Mouse (Mus musculus) CH12.LX (cell line): ENCODE data around the gene Mob3b. TPM values are rescaled to one million over a fixed set of nuclear protein-coding genes. Genes with fewer than 3 reads are reported as not detected.

ENCODE experiments used
- DNase-seq: peaks from one replicate; pipeline ENCODE4 v3.0.0-alpha.2; 2013; ENCODE audit errors: extremely low read depth
- H3K27ac ChIP-seq: 2 replicates; pipeline ENCODE4 v1.5.1; 2012; ENCODE audit warnings: low read depth, mild to moderate bottlenecking, control low read depth, moderate library complexity; ENCODE audit not compliant: insufficient read depth
- H3K27me3 ChIP-seq: replicated peaks from 2 replicates; pipeline ENCODE3; 2012; ENCODE audit warnings: inconsistent platforms
- H3K36me3 ChIP-seq, 2 experiments: replicated peaks in 1 of 2; 2 replicates each; pipeline versions ENCODE3 to v1.6.1; 2012; ENCODE audit warnings: inconsistent platforms in 1 of 2, low read length in 1 of 2, mild to moderate bottlenecking in 1 of 2, mixed read lengths in 1 of 2, moderate library complexity in 1 of 2; ENCODE audit not compliant: control insufficient read depth in 1 of 2, insufficient read depth in 1 of 2
- H3K4me1 ChIP-seq, 2 experiments: 2 replicates each; pipeline ENCODE4 v1.6.1; 2012; ENCODE audit warnings: inconsistent platforms in 1 of 2, moderate library complexity in 1 of 2; ENCODE audit not compliant: insufficient read depth in 2 of 2, control insufficient read depth in 1 of 2
- H3K4me2 ChIP-seq: 2 replicates; pipeline ENCODE4 v1.6.1; 2012; ENCODE audit warnings: low read depth, mild to moderate bottlenecking, control low read depth; ENCODE audit not compliant: poor library complexity, insufficient read depth, severe bottlenecking
- H3K4me3 ChIP-seq, 3 experiments: fragments of 150-350 bp in 1 of 3; sonication (generic) in 1 of 3; replicated peaks in 1 of 3; 2 replicates each; pipeline versions ENCODE3 to v1.5.1; 2011 to 2012; ENCODE audit warnings: low read depth in 2 of 3, low read length in 2 of 3, mild to moderate bottlenecking in 2 of 3, moderate library complexity in 2 of 3, control low read depth in 1 of 3, improper control_type of control experiment in 1 of 3, inconsistent platforms in 1 of 3, mixed read lengths in 1 of 3; ENCODE audit not compliant: poor library complexity in 1 of 3
- H3K79me2 ChIP-seq: replicated peaks from 2 replicates; pipeline ENCODE4 v1.6.1; 2012; ENCODE audit warnings: mild to moderate bottlenecking, moderate library complexity; ENCODE audit not compliant: control insufficient read depth, poor library complexity, insufficient read depth, severe bottlenecking; ENCODE audit errors: extremely low read depth
- H3K9ac ChIP-seq: 2 replicates; pipeline ENCODE4 v1.6.1; 2012; ENCODE audit warnings: low read depth, mild to moderate bottlenecking, control low read depth, moderate library complexity; ENCODE audit not compliant: insufficient read depth
- H3K9me3 ChIP-seq: replicated peaks from 2 replicates; pipeline ENCODE3; 2012; ENCODE audit warnings: low read length, inconsistent platforms, mixed read lengths
- BHLHE40 ChIP-seq: IDR thresholded peaks from 2 replicates; pipeline ENCODE4 v1.6.1; 2011; ENCODE audit warnings: mild to moderate bottlenecking, low read depth, low read length, improper control_type of control experiment
- CHD1 ChIP-seq: IDR thresholded peaks from 2 replicates; pipeline ENCODE4 v1.6.1; 2012; ENCODE audit warnings: low read depth, low read length, improper control_type of control experiment, inconsistent platforms
- CHD2 ChIP-seq: IDR thresholded peaks from 2 replicates; pipeline ENCODE4 v1.6.1; 2011; ENCODE audit warnings: low read length, improper control_type of control experiment
- E2F4 ChIP-seq: IDR thresholded peaks from 2 replicates; pipeline ENCODE4 v1.6.1; 2011; ENCODE audit warnings: low read depth, low read length, improper control_type of control experiment; ENCODE audit not compliant: insufficient replicate concordance
- ELF1 ChIP-seq: IDR thresholded peaks from 2 replicates; pipeline ENCODE4 v1.6.1; 2014; ENCODE audit warnings: low read depth, mild to moderate bottlenecking, inconsistent platforms, low read length, improper control_type of control experiment
- EP300 ChIP-seq: IDR thresholded peaks from 2 replicates; pipeline ENCODE4 v1.6.1; 2011; ENCODE audit warnings: low read length, improper control_type of control experiment
- HCFC1 ChIP-seq: IDR thresholded peaks from 2 replicates; pipeline ENCODE4 v1.6.1; 2012; ENCODE audit warnings: low read depth, mild to moderate bottlenecking, inconsistent platforms, low read length, improper control_type of control experiment
- IRF4 ChIP-seq: IDR thresholded peaks from 2 replicates; pipeline ENCODE4 v1.6.1; 2014; ENCODE audit warnings: low read depth, mild to moderate bottlenecking, inconsistent platforms, low read length, improper control_type of control experiment
- JUN ChIP-seq: IDR thresholded peaks from 2 replicates; pipeline ENCODE4 v1.6.1; 2011; ENCODE audit warnings: low read depth, mild to moderate bottlenecking, low read length, improper control_type of control experiment, moderate library complexity; ENCODE audit not compliant: insufficient read depth
- KAT2A ChIP-seq: IDR thresholded peaks from 2 replicates; pipeline ENCODE4 v1.6.1; 2012; ENCODE audit warnings: low read length, improper control_type of control experiment, inconsistent platforms; ENCODE audit not compliant: insufficient replicate concordance
- MAX ChIP-seq: IDR thresholded peaks from 2 replicates; pipeline ENCODE4 v1.6.1; 2011; ENCODE audit warnings: low read length, improper control_type of control experiment
- MAZ ChIP-seq: IDR thresholded peaks from 2 replicates; pipeline ENCODE4 v1.6.1; 2012; ENCODE audit warnings: low read depth, mild to moderate bottlenecking, inconsistent platforms, low read length, improper control_type of control experiment, moderate library complexity
- MEF2A ChIP-seq: IDR thresholded peaks from 2 replicates; pipeline ENCODE4 v1.6.1; 2014; ENCODE audit warnings: low read depth, mild to moderate bottlenecking, inconsistent platforms, low read length, improper control_type of control experiment, borderline replicate concordance
- MXI1 ChIP-seq: IDR thresholded peaks from 2 replicates; pipeline ENCODE4 v1.6.1; 2011; ENCODE audit warnings: mild to moderate bottlenecking, low read depth, low read length, improper control_type of control experiment
- MYC ChIP-seq: IDR thresholded peaks from 2 replicates; pipeline ENCODE4 v1.6.1; 2011; ENCODE audit warnings: low read depth, mild to moderate bottlenecking, improper control_type of control experiment, low read length
- NRF1 ChIP-seq: IDR thresholded peaks from 2 replicates; pipeline ENCODE4 v1.6.1; 2014; ENCODE audit warnings: low read depth, mild to moderate bottlenecking, inconsistent platforms, low read length, improper control_type of control experiment, moderate library complexity
- PAX5 ChIP-seq: IDR thresholded peaks from 2 replicates; pipeline ENCODE4 v1.6.1; 2012; ENCODE audit warnings: low read length, inconsistent platforms, mixed read lengths
- POLR2A ChIP-seq: IDR thresholded peaks from 2 replicates; pipeline ENCODE4 v1.6.1; 2011; ENCODE audit warnings: low read depth, mild to moderate bottlenecking, improper control_type of control experiment, low read length
- POLR2AphosphoS2 ChIP-seq: IDR thresholded peaks from 2 replicates; pipeline ENCODE4 v1.6.1; 2011; ENCODE audit warnings: low read depth, low read length, improper control_type of control experiment
- RAD21 ChIP-seq: IDR thresholded peaks from 2 replicates; pipeline ENCODE4 v1.6.1; 2011; ENCODE audit warnings: low read depth, mild to moderate bottlenecking, low read length, improper control_type of control experiment, moderate library complexity
- SMC3 ChIP-seq: IDR thresholded peaks from 2 replicates; pipeline ENCODE4 v1.6.1; 2011; ENCODE audit warnings: low read depth, low read length, improper control_type of control experiment
- TBP ChIP-seq: conservative IDR thresholded peaks from 2 replicates; pipeline ENCODE4 v1.6.1; 2011; ENCODE audit warnings: low read depth, low read length, improper control_type of control experiment
- UBTF ChIP-seq: IDR thresholded peaks from 2 replicates; pipeline ENCODE4 v1.6.1; 2012; ENCODE audit warnings: low read depth, mild to moderate bottlenecking, inconsistent platforms, low read length, improper control_type of control experiment, moderate library complexity
- USF2 ChIP-seq: conservative IDR thresholded peaks from 2 replicates; pipeline ENCODE4 v1.6.1; 2011; ENCODE audit warnings: low read depth, low read length, improper control_type of control experiment
- ZKSCAN1 ChIP-seq: IDR thresholded peaks from 2 replicates; pipeline ENCODE4 v1.6.1; 2012; ENCODE audit warnings: low read depth, inconsistent platforms, low read length, improper control_type of control experiment, borderline replicate concordance
- ZMIZ1 ChIP-seq: IDR thresholded peaks from 2 replicates; pipeline ENCODE4 v1.6.1; 2012; ENCODE audit warnings: low read depth, mild to moderate bottlenecking, inconsistent platforms, low read length, improper control_type of control experiment
- dilution Hi-C: fragments of 300-500 bp; cut with MboI; formaldehyde crosslinking; loops from 2 replicates; pipeline ENCODE4 v1.14.3; 2020; ENCODE audit warnings: low sequenced_read_pairs; ENCODE audit not compliant: extremely low pct_unique_long_range_greater_than_20kb, extremely low pct_ligation_motif_present
- in situ Hi-C: fragments of 300-500 bp; cut with MboI; formaldehyde crosslinking; loops from 3 replicates; pipeline ENCODE4 v1.14.3; 2019; ENCODE audit warnings: low sequenced_read_pairs, low pct_ligation_motif_present, low pct_unique_long_range_greater_than_20kb, mixed read lengths
- polyA plus RNA-seq: library from polyadenylated mRNA; unstranded; fragments of >175 nt; gene quantifications from 2 replicates; pipeline ENCODE4 v1.2.1, GENCODE M21; 2012; ENCODE audit warnings: low read depth; ENCODE audit not compliant: insufficient read length
- total RNA-seq, 2 experiments: library from RNA; depleted of rRNA; stranded (reverse); fragments of 300-350 nt in 1 of 2; fragments of >200 nt in 1 of 2; gene quantifications; 2 replicates each; pipeline ENCODE4 v1.2.3; 2012 to 2014

Mob3b gene
- total and polyA plus RNA-seq, 3 experiments: 3.5 to 11.7 (median 11.0) TPM

DNA sequence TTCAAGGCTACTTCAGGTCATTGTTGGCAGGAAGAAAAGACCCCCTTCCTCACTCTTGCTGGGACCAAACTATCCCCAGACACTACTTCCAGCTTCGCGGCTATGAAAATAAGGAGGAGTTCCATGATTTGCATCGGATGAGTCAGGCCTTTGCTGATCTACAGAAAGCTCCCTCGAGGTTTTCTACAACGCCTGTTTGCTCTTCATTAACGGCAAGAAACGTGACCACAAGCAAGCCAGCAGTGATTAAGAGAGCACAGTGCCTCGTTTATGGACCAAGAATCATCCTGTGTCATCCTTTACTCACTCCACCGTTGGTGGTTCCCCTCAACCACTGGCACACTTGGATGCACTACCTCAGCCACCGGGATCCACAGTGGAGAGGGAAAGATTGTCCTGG, 11.6 kb downstream of the Mob3b start (continued):
- TF ChIP-seq MAZ (no peak), PAX5 (no peak), SMC3 (no peak), BHLHE40 (peak; percentile 97), CHD1 (no peak), ZMIZ1 (no peak), HCFC1 (no peak), KAT2A (no peak), UBTF (no peak), POLR2AphosphoS2 (no peak), MXI1 (no peak), POLR2A (no peak), JUN (peak; percentile 17; the same call in 1 of the 2 replicates), RAD21 (no peak)
- TF ChIP-seq, all 38 proteins: peak for 10

DNA sequence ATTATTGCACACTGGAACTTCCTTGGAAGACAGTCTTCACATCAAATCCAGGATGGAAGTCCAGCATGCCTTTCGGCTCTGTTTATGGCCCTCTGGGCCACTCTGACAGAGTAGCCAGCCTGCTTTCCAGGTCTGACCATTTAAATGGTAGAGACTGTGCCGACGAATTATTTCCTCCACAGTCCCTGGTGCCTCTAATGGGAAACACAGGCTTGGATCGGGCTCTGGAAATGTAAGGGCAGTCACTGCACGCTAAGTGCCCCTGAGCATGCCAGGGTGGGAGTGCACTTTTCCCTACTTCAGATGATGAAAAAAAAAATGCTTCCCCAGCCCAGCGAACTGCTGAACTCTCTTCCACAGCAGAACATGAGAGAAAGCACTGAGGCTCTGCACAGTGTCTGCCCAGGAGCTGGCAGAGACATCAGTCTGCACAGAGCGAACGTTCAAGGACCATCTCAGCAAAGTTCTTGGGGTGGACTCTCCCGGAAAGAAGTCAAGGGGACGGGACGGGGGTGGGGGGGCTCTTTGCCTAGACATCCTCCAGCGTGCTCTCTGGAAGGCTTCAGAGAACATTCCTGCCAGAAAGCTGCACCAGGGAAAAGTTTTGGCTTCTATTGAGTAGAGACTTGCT, 13.7 kb downstream of the Mob3b start:
- no peak for DNase-seq
- H3K4me1 ChIP-seq: peaks cover 16 to 56% of the 10 kb centered on the region in 2 experiments
- dilution Hi-C loops (no loop called here), in situ Hi-C loops (loop anchor here (10.0 kb wide), 1 partner anchor 79 kb away; no protein-coding TSS in a partner anchor)
- H3K4me3 ChIP-seq: no peak overlapping the region
- H3K27me3 ChIP-seq: no peaks in the 10 kb centered on the region
- no peak overlapping the region for H3K9ac ChIP-seq
- H3K4me2 ChIP-seq: no peak overlapping the region
- peaks cover 0 to 17% of the 10 kb centered on the region in 2 experiments for H3K36me3 ChIP-seq
- TF ChIP-seq IRF4 (no peak), EP300 (no peak), E2F4 (no peak)
- no peak overlapping the region for H3K27ac ChIP-seq
- no peaks in the 10 kb centered on the region for H3K9me3 ChIP-seq
- peaks cover 4% of the 10 kb centered on the region for H3K79me2 ChIP-seq

DNA sequence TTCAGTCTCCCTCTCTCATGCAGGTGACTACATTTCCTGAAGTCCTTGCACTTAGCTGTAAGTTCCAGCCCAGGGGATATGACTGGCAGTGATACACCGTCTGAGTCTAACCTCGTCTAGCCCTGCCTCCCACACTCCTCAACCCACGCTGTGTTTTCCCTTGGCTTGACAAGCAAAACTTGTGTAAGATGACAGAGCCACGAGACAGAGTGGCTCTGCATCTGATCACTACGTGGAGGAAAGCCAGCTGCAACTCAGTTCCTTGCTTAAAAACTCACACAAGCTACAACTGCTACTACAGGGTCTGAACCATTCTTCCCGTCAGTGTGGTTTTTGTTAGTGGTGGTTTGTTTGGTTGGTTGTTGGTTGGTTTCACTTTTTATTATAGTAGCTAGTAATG, 17.0 kb downstream of the Mob3b start:
- Histone ChIP-seq H3K27ac (peak overlapping the region; percentile 57), H3K4me3 (peak overlapping the region in 2 of 3 experiments; percentile 7 to 15), H3K79me2 (peaks cover 8% of the 10 kb centered on the region), H3K9me3 (no peaks in the 10 kb centered on the region), H3K4me1 (peaks cover 22 to 65% of the 10 kb centered on the region in 2 experiments), H3K9ac (peak overlapping the region; percentile 61), H3K36me3 (peaks cover 0 to 14% of the 10 kb centered on the region in 2 experiments), H3K4me2 (peak overlapping the region; percentile 56), H3K27me3 (no peaks in the 10 kb centered on the region)
- in situ Hi-C loops: loop anchor here (10.0 kb wide), 1 partner anchor 76 kb away; no protein-coding TSS in a partner anchor
- DNase-seq: no peak
- dilution Hi-C loops: no loop called here
- 0 out of 2 replicates have a peak, but pooled peaks have one; percentile 26 for TF ChIP-seq TBP
- no peak for TF ChIP-seq NRF1
- TF ChIP-seq EP300: no peak
- 0 out of 2 replicates have a peak, but pooled peaks have one; percentile 23 for TF ChIP-seq MAX
- TF ChIP-seq MAZ: no peak
- TF ChIP-seq BHLHE40: no peak
- TF ChIP-seq MEF2A: no peak
- TF ChIP-seq CHD2: no peak
- no peak for TF ChIP-seq SMC3
- no peak for TF ChIP-seq ZKSCAN1
- no peak for TF ChIP-seq ELF1
- TF ChIP-seq IRF4: no peak
- TF ChIP-seq CHD1: 0 out of 2 replicates have a peak, but pooled peaks have one; percentile 19
- no peak for TF ChIP-seq MYC
- no peak for TF ChIP-seq E2F4
- no peak for TF ChIP-seq POLR2AphosphoS2
- no peak for TF ChIP-seq USF2
- TF ChIP-seq ZMIZ1: no peak
